Mouse (Mus musculus) heart, adult 8-10 months (tissue): ENCODE results near the gene Acot5. TPM values are rescaled to one million over a fixed set of nuclear protein-coding genes. Genes with fewer than 3 reads are reported as not detected.
A peak's percentile ranks its signal among the peaks of the same experiment; 100 is the strongest.
"Not testable (repeated sequence)": the region's sequence is repeated elsewhere in the genome, so short reads cannot be mapped to it uniquely, and the experiment has no call there.

Experiments used
- DNase-seq: peaks from one replicate; pipeline ENCODE4 v3.0.0; 2022; ENCODE audit warnings: low spot score
- total RNA-seq, 4 experiments: library from RNA; stranded (reverse); gene quantifications; 2 replicates each; pipeline ENCODE4 v1.2.4; 2022

Gene Acot5
- total RNA-seq, 4 experiments from 2014 or later, result not detected

DNA sequence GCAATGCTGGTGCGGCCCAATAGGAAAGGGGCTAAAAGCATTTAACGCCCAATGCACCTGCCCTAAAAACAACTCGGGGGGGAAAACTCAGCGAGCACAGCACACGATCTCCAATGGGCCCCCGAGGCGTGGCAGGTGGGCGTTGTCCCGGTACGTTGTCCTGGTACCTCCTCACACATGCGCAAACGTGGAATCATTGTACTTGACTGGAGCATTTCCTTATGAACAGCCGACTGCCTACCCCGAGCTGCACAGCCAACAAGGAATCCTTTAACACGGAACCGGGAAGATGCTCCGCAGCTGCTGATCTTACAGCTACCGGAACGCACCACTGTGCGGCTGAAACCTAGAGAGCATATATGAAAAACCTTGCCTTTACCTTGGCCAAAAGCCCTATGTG lies 6.8 kb upstream of the Acot5 start:
- no peak for DNase-seq

DNA sequence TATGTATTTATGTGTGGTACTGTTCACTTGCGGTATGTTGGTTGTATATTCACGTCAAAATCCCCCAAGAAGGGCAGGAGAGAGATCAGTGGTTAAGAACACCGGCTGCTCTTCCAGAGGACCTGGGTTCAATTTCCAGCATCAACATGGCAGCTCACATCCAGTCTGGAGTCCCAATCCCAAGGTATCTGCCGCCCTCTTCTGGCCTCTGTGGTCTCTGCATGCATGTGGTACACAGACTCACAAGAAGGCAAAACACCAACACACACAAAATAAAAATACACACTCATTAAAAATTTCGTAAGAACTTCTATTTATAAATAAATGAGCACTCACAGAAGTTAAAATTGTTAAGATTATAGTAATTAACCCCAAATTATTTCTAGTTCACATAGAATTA lies 5.9 kb upstream of the Acot5 start:
- no peak for DNase-seq

DNA sequence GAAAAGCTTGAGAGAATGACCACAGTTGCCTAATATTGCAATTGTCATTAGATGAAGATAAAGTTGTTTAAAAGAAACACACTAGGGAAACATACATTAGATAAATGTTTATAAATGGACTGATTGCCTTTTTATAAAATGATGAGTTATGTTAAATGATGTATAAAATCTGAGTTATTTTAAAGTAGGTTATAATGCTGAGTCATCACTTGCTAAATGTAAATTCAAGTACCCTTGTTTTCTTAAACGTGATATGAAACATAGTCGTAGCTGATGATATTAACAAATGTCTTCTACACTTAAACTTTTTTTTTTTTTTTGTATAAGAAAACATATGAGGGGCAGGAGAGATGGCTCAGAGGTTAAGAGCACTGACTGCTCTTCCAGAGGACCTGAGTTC lies 5.3 kb upstream of the Acot5 start:
- DNase-seq, result no peak

DNA sequence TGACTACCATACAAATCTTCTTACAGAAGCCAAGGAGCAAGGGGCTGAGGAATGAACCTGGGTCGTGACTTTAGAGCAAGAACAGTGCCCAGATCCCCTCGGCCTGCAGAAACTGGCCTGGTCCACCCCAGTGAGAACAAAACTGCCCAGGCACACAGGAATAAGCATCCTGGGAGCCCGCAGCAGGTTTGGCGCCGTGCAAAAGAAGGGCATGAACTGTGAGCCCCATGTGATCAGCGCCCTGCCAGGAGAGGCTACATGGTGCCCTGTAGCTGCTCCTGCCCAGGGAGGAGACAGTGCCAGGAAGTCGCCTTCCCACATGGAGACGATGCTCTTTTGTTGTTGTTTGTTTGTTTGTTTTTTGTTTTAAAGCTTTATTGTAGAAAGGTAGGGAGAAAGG lies 4.5 kb upstream of the Acot5 start:
- no peak for DNase-seq

DNA sequence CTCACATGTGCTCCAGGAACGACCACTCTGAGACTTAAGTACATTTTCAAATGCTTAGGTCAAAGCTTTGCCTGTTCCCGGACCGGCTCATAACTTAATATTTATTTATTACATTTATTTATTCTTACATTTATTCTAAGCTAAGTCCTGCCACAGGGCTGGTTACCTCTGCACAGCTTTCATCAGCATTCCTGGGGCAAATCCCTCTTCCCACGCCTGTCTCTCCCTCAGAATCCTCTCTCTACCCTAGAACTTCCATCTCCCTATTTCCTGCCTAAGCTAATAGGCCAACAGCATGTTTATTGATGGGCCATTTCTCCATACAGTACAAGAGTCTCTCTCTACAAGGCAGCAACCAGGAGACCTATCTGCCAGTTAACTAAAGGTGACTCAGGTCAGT lies 1.4 kb upstream of the Acot5 start:
- DNase-seq, result no peak

DNA sequence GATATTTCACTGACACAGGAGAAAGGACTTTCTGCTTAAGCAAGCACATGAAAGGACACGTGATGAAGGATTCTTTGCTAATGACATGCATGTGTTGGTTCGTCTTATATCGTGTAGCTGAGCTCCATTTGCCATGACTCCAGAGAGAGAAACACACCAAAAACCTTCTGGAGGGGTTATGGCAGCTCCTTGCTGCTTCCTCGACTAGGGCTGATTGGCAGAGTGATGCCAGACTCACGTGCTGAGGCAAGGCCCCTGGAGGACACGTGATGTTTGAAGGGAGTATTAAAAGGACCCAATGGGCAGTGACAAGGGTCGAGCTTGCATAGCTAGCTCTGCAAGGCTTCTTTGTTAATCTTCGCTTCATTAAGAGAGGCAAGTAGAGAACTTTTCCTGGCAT lies 829 bp upstream of the Acot5 start:
- DNase-seq, result no peak

DNA sequence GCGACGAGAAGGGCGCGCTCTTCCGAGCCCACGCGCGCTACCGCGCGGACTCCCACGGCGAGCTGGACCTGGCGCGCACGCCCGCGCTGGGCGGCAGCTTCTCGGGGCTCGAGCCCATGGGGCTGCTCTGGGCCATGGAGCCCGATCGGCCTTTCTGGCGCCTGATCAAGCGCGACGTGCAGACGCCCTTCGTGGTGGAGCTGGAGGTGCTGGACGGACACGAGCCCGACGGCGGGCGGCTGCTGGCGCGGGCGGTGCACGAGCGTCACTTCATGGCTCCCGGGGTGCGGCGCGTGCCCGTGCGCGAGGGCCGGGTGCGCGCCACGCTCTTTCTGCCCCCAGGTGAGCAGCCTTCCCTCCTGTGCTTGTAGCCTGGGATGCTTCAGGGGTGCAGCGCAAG lies 457 bp downstream of the Acot5 start:
- peak; percentile 4 for DNase-seq

DNA sequence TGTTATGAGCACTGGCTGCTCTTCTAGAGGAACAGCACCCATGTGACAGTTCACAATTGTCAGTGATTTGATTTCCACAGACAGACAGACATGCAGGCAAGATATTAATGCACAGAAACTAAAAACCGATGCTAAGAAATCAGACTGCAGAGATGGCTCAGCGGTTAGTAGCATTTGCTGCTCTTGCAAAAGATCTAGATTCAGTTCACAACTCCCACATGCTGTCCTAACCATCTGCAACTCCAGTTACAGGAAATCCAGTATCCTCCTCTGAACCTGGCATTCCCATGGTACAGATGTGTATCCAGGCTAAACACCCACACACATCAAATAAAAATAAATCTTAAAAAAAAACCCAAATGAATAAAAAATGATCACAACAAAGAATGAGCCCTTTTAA lies 2.6 kb downstream of the Acot5 start:
- no peak for DNase-seq

DNA sequence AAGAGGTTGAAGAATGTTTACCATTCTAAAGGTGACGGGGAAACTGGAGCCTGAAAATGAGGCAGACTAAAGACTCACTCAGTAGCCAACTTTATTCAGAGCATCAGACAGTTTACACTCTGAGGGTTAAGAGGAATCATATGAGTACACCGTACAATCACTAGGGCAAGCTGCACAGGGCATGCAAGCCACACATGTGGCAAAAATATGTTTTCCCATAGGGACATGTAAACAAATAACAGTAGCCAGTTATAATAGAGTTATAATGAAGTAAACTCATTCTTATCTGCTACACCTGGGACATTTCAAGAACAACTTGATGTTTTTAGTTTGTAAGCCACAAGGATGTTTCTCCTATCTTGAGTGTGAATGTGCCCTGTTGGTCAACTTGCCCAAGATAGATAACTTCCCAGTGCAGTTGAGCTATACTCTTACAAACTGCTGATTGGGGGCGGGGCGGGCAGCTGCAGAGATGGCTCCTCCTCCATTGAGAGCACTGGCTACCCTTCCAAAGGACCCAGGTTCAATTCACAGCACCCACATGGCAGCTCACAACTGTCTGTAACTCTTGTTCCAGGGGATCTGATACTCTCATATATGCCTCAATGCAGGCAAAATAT lies 8.4 kb downstream of the Acot5 start:
- DNase-seq, result no peak

DNA sequence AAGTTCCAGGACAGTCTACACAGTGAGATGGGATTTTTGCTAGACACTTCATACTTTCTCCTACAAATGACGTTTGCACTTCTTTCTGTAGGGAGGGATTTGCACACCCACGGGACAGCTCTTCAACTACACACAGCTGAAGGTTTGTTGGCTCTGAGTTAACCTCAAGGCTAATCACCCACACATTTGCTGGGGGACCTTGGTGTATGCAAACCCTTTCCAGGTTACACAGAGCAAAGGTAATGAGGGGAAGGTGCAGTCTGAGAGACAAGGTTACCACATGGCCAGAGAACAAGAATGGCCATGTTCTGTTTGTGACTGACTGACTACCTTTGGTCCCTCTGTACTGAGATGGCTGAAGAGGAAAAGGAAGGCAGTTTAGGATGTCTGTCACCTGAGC lies 14.7 kb downstream of the Acot5 start:
- no peak for DNase-seq

DNA sequence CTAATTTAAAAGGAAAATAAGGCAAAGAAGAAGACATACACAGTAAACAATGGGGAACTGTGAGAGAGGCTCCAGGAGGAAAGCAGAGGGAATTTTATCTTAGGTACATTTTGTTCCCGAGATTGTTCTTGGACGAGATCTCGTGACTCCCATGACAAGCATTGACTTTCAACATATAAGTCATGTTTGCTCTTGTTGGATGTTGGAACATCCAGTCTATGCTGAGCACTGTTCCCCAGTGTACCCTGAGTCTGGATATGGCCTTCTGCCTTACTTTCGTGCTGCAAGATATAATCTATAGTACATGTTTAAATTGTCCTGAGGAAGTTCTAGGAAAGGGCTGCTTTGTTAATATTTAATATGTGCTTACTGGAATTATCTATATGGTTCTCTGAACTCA lies 15.5 kb downstream of the Acot5 start:
- DNase-seq, result no peak

DNA sequence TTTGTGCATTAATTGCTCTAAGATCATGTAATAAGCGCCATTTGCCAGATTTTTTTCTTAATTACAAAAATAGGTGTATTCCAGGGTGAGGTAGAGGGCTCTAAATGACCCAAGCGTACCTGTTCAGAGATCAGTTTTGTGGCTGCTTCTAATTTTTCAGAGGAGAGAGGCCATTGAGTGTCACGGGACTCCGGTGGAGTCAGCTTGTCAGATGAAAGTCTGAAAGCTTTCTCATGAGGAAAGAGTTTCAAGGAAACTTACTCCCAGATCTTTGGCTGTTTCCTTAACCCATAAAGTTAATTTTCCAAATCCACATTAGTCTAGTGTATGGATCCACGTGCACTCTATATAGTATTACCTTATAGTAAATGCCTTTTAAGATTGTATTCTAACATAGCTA lies 25.5 kb downstream of the Acot5 start:
- not testable (repeated sequence) for DNase-seq

DNA sequence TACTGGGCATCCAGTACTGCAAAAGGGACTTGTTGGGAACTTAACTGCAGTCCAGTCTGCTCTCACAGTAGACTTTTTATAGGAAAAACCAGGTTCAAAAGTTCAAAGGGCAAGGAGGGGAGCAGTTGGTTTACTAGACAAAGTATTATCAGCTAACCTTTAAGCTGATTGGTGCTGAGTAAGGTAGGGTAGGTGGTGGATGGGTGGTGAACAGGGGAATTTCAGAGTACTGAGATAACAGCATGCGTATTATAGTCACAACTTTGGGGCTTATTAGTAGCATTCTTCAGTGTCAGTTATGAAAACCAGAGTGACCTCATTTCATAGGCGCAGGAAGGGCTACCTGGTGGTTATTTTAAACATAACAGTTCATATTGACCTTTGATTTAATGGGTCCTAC lies 30.5 kb downstream of the Acot5 start:
- DNase-seq, result no peak

DNA sequence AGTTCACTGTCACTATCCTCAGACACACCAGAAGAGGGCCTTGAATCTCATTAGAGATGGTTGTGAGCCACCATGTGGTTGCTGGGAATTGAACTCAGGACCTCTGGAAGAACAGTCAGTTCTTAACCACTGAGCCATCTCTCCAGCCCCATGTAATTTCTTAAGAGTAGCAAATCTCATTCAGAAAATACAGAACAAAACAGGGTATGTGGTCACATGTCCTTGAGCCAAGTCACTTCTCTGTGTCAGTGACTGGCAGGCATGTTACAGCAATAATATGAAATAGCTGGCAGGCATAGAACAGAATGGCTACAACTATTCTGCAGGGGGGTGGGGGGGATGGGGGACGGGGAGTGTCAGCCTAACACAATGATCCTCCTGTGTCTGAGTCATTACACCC lies 30.9 kb downstream of the Acot5 start:
- no peak for DNase-seq

DNA sequence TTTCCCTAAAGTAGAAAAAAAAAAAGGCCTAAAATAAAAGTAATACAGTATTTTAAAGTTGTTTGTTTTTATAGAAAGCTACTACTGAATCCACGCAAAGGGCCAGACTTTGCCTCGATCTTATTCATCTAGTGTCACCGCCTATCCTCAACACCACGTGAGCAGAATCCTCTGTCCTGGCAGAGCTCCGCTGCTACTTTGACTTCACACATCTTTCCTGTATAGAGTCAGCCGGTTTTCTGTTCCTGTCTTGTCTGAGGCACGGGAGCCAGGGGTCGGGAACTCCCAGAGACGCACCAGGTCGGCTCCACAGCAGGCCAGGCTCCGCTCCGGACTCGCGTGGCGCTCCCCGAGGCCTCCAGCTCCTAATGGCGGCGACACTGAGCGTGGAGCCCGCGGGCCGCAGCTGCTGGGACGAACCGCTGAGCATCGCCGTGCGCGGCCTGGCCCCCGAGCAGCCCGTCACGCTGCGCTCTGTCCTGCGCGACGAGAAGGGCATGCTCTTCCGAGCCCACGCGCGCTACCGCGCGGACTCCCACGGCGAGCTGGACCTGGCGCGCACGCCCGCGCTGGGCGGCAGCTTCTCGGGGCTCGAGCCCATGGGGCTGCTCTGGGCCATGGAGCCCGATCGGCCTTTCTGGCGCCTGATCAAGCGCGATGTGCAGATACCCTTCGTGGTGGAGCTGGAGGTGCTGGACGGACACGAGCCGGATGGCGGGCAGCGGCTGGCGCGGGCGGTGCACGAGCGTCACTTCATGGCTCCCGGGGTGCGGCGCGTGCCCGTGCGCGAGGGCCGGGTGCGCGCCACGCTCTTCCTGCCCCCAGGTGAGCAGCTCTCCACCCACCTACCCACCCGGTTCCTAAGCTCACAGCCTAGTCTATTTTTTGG lies 31.7 kb downstream of the Acot5 start, which contains the start of gene Acot6:
TSS of gene Acot6 (plus strand) at position 51 of the 889 bp plus-strand sequence.
- DNase-seq, result peak; percentile 45

DNA sequence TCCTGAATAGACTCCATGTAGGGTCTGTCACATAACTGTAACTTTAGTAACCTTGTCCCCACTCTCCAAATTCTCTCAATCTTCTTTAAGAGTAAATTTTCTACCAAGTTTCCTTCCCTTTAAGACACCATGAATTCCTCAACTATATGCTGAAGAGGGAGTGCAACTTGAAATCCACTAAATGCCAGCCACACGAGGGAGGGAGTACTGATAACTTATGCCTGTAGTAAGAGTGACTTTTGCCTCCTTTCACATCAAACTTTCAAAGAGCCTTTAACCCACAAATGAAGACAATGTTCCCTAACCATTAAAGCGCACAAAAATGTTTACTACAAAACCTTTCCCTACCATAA lies 32.3 kb downstream of the Acot5 start:
- DNase-seq, result no peak

DNA sequence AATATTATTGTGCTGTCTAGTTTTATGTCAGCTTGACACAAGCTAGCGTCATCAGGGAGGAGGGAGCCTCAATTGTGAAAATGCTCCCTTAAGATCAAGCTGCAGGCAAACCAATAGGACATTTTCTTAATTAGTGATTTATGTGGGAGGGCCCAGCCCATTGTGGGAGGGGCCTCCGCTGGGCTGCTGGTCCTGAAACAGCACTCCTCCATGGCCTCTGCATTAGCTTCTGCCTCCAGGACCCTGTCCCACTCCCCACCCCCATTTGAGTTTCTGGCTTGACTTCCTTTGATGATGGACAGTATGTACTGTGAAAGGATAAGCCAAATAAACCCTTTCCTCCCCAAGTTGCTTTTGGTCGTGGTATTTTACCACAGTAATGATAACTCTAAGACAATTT lies 37.9 kb downstream of the Acot5 start:
- DNase-seq, result no peak

DNA sequence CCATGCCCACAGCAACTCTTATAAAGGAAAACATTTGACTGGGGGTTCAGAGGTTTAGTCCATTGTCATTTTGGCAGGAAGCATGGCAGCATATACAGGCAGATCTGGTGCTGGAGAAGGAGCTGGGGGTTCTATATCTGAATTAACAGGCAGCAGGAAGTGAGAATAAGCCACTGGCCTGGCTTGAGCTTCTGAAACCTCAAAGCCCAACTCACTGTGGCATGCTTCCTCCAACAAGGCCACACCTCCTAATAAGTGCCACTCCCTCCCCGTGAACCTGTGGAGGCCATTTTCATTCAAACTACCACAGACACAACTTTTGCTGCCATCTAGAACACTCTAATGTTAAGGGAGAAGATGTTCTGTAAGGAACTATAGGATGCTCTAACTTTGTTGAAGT lies 38.6 kb downstream of the Acot5 start:
- no peak for DNase-seq

DNA sequence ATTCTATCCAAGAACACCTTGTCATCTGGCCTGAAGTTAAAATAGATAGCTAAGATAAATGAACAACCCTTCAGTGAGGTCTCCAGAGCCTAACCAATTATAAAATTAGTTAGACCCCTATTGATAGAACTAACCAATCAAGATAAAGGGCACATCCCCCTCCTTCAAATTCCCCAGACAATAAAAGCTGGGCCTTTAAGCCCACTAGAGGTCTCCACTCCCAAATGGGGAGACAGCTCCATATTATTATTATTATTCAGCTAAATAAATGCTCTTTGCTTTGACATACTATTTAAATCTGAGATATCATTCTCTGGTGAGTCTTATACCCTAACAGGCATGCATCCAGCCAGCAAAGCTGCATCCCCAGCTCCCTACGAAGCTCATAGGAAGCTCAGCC lies 40.8 kb downstream of the Acot5 start:
- DNase-seq, result no peak

DNA sequence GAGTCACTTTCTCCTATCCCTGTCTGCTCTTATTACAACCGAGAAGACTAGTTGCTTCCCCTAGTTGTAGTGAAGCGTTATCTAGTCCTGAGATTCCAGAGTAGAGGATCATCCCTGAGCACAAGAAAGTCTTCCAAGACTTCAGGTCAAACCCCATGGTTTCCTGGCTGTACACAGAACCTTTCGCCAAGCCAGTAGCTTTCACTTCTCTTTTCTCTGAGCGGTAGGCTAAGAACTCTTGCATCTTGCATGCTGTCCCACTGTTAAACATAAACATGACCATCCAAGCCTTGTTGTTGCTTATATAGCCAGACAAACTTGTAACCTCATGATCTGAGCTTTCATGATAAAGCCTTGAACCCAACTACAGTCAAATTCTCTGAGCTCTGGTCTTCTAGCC lies 41.7 kb downstream of the Acot5 start:
- no peak for DNase-seq

DNA sequence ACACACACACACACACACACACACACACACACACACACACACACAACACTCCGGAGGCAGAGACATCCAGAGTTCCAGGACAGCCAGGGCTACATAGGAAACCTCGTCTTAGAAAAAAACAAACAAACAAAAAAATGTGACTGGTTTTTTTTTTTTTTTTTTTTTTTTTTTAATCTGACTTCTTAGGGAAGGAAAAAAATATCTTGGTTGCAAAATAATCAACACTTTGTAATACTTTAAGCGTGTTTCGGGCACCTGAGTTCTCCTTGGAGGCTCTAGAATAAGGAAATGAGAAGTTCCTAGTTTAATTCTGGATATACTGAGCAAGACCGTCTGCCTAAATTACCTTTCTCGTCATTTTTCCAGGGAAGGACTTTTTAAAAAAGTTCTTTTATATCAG lies 44.6 kb downstream of the Acot5 start:
- DNase-seq, result no peak

DNA sequence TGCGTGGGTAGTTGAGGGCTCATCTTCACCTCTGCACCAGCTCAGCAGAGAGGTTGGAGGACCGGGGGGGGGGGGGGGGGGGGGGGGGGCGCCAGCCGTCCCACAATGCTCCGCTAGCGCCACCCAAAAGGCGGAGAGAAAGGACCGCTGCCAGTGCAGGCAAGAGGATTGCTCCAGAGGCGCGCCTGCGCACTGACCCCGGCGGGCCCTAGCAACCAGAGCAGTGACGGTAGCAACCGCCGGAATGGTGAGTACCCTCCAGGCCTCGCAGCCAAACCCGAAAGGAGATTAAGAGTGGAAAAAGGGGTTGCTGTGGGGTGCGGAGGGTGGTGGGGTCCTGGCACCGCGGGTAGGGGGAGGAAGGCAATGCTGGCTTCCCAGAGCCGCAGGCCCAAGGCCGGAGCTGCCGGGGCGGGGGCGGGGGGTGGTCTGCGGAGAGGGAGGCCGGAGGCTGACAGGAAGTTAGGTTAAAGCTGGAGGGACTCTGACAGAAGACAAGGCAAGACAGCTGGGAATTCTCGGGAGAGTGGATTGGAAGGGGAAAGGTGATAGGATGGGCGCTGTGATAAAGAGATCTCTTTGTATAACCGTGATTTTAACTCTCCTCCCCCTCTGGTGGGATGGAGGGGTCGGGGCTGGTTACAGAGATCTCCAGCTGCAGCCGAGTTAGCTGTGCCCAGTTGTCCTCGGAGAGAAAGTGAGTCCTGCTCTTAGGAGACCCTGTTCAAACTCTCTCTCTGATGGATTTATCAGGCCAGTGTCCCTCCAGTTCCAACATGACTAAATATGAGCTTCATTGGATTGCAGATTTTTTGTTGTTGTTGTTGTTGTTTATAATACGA lies 45.2 kb downstream of the Acot5 start, which contains the start of gene Dnal1:
TSS of gene Dnal1 (plus strand) at position 214 of the 842 bp plus-strand sequence.
- DNase-seq, result peak; percentile 83
